Mouse (Mus musculus) kidney, adult 9 months (tissue): Measurements from ENCODE around the gene Hilpda.

ENCODE experiments used
- DNase-seq: peaks from one replicate; pipeline ENCODE4 v3.0.0; 2022

Gene Hilpda

GRCm38 (mm10) chr6:29272312-29273072 lies at the start of gene Hilpda:
Gene Hilpda (plus strand): TSS chr6:29272488.
- DNase-seq: peak; percentile 93

- no peak for DNase-seq
Observed at GRCm38 (mm10) chr6:29229265-29229913, 42.9 kb upstream of the Hilpda start.

- DNase-seq: no peak
Observed at GRCm38 (mm10) chr6:29230386-29230785, 41.9 kb upstream of the Hilpda start.

DNA sequence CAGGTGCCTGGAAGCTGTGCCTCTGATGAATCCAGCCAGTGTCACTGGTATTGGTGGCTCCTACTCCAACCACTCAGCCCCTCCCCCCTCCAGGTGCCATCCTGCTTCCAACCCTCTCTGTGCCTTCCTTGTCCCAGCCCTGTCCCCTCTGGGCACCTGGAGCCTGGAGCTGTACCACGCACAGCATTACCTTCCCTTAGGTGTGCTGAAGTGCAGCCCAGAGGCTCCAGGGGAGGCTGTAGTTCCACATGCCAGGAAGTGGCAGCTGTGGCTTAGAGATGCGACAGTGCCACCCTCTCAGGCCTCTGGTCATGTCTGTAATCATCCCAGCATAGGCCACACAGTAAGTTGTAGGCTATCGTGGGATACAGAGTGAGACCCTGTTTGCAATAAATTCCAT lies 40.5 kb upstream of the Hilpda start:
- DNase-seq: no peak

GRCm38 (mm10) chr6:29232321-29232720 lies 40.0 kb upstream of the Hilpda start:
- DNase-seq: no peak

DNA sequence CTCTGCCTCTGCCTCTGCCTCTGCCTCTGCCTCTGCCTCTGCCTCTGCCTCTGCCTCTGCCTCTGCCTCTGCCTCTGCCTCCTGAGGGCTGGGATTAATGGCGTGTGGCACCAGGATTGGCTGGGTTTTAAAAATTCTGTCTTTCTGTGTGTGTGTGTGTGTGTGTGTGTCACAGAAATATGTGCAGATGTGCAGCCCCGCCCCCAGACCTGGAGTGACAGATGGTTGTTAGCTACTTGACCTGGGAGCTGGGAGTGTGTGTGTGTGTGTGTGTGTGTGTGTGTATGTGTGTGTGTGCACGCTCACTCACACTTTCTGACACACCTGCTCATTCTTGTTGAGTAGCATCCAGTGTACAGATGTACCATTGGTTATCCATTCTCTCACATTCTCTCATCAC lies 38.6 kb upstream of the Hilpda start:
- DNase-seq: no peak

DNA sequence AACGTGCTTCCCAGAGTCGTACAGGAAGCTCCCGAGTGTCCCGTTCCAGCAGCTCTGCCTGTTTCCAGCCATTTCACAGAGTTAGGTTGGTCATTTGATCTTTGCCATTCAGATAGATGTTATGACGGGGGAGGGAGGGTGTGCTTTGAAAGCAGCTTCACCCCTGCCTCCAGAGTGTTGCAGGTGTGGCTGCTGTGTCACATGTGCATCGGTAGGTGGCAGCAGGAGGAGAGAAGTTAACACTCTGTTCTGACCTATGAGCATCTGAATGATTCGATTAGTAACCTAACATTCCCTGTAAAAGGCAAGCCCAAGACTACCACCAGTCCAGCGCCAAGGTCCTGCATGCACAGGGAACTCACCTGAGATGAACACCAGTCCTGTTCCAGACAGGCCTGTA lies 38.0 kb upstream of the Hilpda start:
- no peak for DNase-seq

DNA sequence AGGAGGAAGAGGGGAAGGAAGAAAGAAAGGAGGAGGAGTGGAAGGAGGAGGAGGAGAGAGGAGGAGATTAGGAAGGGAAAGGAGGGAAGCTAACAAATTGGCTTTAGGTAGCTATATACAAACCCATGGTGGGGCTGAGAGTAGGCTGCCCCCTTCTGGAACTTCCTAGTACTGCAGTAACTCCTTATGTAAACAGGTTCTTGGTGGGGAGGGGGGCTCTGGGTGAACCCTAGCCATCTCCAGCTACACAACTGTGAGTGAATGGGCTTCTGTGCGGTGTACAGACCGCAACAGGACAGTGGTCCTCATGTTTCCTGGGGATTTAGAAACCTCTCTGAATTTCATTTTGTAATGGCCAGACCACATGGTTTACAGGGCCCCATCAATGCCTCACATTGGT lies 31.5 kb upstream of the Hilpda start:
- peak; percentile 64 for DNase-seq

- DNase-seq: peak; percentile 14
Observed at GRCm38 (mm10) chr6:29241697-29242096, 30.6 kb upstream of the Hilpda start.

- no peak for DNase-seq
Observed at GRCm38 (mm10) chr6:29242265-29242664, 30.0 kb upstream of the Hilpda start.

GRCm38 (mm10) chr6:29245272-29246120 lies 26.8 kb upstream of the Hilpda start:
- no peak for DNase-seq

DNA sequence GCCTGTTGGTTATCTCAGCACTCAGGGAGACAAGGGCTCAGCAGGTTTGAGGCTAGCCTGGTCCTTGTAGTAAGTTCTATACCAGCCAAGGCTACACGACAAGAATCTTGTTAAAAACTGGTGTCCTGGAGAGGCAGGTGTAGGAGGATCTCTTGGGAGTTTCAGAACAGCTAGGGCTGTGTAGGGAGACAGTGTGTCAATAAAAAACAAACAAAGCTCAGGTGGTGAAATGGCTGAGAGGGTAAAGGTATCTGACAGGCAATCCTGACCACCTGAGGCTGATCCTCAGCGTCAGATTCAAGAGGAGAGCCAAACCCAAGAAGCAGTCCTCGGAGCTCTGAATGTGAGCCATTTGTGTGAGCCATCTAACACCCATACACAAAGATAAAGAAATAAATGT lies 26.1 kb upstream of the Hilpda start:
- DNase-seq: no peak

- no peak for DNase-seq
Observed at GRCm38 (mm10) chr6:29246585-29246984, 25.7 kb upstream of the Hilpda start.

GRCm38 (mm10) chr6:29247072-29247471 lies 25.2 kb upstream of the Hilpda start:
- DNase-seq: no peak

DNA sequence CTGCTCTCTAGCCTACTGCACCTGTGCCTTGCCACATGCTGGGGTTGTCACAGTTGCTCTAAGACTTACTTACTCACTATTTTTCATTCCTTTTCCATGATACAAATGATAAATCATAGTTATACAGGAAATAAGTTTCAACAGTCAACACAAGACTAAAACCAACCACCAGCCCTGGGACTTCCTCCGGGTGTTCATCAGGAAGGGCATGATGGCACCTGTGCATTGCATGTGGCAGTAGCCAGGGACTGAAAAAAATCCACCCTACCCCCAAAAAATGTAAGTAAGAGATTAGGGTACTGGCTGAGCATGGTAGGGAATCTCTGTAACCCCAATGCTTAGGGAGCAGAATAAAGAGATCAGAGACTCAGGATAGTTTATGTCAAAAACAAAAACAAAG lies 12.9 kb upstream of the Hilpda start:
- no peak for DNase-seq

- no peak for DNase-seq
Observed at GRCm38 (mm10) chr6:29261831-29262230, 10.5 kb upstream of the Hilpda start.

GRCm38 (mm10) chr6:29263650-29264455 lies 8.4 kb upstream of the Hilpda start:
- DNase-seq: no peak

- DNase-seq: no peak
Observed at GRCm38 (mm10) chr6:29264456-29264781, 7.9 kb upstream of the Hilpda start.

DNA sequence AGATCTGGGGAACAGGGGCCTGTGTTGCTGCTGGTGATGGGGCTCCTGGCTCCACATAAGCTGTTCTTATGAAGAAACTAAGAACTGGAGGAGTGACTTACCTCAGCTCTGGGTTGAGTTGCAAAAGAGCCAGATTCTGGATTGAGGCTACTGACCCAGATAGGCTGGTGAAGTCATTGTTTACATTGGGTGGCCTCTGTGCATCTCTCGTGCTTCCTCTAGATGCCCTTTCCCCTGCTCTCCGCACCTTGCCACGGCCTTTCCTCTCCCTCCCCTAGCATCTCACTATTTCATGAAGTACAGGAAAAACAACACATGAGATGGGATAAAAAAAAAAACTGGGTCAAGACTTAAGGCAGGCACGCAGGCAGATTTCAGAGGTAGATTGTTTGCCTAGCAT lies 5.4 kb upstream of the Hilpda start:
- no peak for DNase-seq

DNA sequence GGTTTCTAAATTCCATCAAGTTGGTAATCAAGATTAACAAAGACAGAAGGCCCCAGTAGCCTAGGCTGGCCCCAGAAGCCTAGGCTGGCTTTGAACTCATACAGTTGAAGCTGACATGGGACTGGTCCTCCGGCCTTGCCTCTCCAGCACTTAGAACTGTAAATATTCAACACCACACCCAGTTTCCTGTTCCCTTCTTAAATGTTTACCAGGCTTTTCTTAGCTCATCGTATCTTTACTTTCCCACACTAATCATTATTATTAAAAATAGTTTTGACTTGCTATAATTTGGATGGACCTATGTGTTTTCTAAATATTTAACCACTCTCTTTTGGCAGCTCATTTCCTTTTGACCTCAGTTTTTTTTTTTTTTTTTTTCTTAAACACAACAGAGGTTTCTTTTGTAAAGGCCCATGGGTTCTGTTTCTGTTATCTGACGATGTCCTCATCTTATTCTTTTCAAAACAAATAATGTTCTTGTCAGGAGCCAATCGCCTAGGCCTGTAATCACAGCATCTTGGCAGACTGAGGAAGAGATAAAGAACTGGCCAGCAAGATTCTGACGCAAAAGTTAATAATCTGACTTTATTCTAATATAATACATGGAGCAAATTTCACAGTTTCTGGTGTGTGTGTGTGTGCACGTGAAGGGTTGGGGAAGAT lies 3.2 kb upstream of the Hilpda start:
- DNase-seq: no peak

- peak; percentile 13 for DNase-seq
Observed at GRCm38 (mm10) chr6:29270961-29271360, 1.3 kb upstream of the Hilpda start.

GRCm38 (mm10) chr6:29276746-29277145 lies 4.5 kb downstream of the Hilpda start:
- DNase-seq: no peak
